Mouse (Mus musculus) ES-E14 (cell line): ENCODE results near the gene Ccdc3.

Source experiments
- CHD2 ChIP-seq: IDR thresholded peaks from 2 replicates; pipeline ENCODE4 v1.6.1; 2014; ENCODE audit warnings: mild to moderate bottlenecking, low read depth, low read length, inconsistent platforms
- HCFC1 ChIP-seq: IDR thresholded peaks from 2 replicates; pipeline ENCODE4 v1.6.1; 2012; ENCODE audit warnings: low read length, inconsistent platforms, borderline replicate concordance; ENCODE audit not compliant: insufficient read depth
- MAFK ChIP-seq: IDR thresholded peaks from 2 replicates; pipeline ENCODE4 v1.6.1; 2014; ENCODE audit warnings: mild to moderate bottlenecking, low read depth, low read length, inconsistent platforms; ENCODE audit not compliant: insufficient read depth
- ZC3H11A ChIP-seq: IDR thresholded peaks from 2 replicates; pipeline ENCODE4 v1.6.1; 2012; ENCODE audit warnings: low read depth, mild to moderate bottlenecking, inconsistent platforms, low read length, borderline replicate concordance
- ZNF384 ChIP-seq: IDR thresholded peaks from 2 replicates; pipeline ENCODE4 v1.6.1; 2012; ENCODE audit warnings: low read depth, low read length, inconsistent platforms

DNA sequence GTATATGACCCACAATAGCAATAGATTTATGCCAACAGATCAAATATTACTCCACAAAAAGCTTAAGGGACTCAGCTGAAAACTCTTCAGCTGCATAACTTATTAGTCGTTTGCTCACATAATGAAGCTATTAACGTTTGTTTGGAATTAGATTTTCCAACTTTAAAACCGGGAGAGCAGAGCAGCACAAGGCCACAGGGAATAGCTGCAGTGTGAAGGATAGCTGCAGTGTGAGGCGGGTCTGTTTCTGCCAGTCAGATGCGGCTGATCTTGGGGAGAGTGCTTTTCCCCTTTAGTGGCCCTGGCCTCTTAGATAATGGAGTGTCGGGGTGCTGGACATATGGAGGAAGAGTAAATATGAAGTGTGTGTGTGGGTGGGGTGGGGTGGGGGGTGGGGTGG is 6.9 kb downstream of the Ccdc3 start:
- no peak for TF ChIP-seq ZNF384
- TF ChIP-seq MAFK: no peak
- no peak for TF ChIP-seq HCFC1
- no peak for TF ChIP-seq ZC3H11A
- TF ChIP-seq CHD2: no peak
